Mouse (Mus musculus): ENCODE results near the gene Tctex1d2.

Tctex1d2 gene

DNA sequence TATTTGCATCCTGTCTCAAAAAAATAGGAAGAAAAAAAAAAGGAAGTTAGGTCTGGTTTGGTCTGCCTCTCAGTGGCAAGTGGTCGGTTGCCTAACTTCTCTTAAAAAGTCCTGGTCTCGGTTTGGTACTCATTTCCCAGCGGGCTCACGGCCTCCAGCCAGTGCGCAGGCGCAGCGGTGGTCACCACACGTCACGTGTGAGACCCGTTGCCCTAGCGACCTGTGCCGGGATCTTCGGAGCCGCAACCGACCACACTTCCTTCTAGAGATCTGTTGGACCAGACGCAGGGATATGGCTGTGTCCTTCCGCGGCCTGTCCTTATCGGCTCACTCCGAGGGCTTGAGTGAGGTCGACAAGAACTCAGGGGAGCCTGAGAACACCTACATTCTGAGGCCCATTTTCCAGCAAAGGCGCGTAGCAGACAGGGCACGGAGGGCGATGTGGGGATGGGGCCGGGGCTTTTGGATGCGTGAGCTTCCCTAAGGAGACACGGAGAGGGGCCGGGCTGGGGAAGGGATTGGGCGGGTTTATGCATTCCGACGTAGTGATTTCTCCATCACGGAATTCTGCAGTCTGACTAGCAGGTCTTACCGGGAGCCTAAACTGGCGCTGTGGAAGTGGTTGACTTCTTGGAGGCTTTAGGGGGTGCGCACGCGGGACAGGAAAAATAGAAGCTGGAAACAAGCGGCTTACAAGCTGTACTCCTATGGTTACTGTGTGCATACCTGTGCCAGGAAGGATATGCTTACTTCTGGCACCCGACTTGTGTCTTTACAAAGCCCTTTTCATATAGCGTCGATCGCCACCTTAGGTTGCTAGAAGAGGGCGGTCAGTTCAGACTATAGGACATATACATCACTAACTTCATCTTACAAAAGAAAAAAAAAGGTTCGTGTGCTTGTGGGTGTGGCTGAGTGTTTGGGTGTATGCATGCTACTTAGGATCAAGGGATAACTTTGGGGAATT, at the start of gene Tctex1d2:
Gene Tctex1d2 (plus strand): TSS at position 186 of the 967 bp plus-strand sequence.
- DNase-seq: peak; percentile 100

GRCm38 (mm10) chr16:32371351-32371750, 48.2 kb upstream of the Tctex1d2 start:
- peak; percentile 7 for DNase-seq

DNA sequence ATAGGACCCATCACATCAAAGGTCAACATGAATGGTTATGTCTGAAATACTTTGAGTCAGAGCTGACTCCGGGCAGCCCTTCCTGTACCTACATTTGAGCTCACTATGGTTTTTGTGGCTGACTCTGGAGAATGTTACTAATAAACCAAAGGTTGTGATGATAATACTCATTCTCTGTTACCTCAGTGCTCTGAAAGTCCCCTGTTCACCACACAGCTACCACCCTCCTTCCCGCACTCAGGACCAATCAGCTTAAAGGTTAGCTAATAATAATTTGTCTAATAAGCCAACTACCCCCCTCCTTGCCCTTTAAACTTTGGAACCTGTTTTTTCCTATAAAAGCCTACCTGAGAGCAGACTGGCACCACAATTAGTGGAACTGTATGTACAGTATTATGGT, 39.9 kb upstream of the Tctex1d2 start:
- no peak for DNase-seq

DNA sequence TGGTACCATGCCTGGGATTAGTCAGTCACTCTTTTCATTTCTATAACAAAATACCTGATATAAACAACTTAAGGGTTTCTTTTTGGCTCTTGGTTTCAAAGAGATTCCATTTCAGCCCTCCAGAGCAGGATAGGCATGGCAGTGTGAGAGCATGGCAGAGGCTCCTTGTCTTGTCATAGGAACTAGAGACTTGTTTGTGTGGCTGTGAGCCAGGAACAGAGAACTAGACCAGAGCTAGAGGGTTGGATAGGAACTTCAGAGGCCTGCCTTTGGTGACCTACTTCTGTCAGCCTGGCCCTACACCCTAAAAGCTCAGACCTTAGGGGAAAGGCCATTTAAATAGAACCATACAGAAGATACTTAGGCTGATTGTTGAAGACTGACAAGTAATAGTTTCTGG, 36.6 kb upstream of the Tctex1d2 start:
- peak; percentile 76 for DNase-seq

- DNase-seq: peak; percentile 10
Measured at GRCm38 (mm10) chr16:32384885-32385284, 34.6 kb upstream of the Tctex1d2 start.

DNA sequence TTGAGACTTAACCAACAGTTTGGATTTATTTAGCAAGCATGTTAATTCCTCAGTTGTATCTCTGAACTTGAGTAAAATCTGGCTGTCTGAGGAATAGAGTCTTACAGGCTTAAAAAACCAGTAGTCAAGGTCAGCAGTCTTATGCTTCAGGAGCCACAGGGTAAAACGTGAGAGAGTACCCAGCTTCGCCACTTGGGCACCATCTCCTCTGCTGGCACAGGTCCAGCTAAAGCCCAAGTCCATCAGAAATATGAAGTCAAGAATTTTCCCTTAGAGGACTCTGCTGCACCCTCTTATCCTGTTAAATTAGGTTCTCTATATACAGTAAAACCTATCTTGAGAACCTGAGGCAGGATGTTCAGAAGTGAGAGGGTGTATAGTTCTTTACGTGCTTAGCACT, 32.7 kb upstream of the Tctex1d2 start:
- DNase-seq: peak; percentile 30

GRCm38 (mm10) chr16:32389049-32389448, 30.5 kb upstream of the Tctex1d2 start:
- DNase-seq: no peak

- peak; percentile 61 for DNase-seq
Measured at GRCm38 (mm10) chr16:32389841-32390240, 29.7 kb upstream of the Tctex1d2 start.

GRCm38 (mm10) chr16:32390882-32391281, 28.6 kb upstream of the Tctex1d2 start:
- DNase-seq: peak; percentile 6

GRCm38 (mm10) chr16:32395679-32396540, 23.6 kb upstream of the Tctex1d2 start:
- DNase-seq: no peak

- peak; percentile 94 for DNase-seq
Measured at GRCm38 (mm10) chr16:32396541-32396835, 23.0 kb upstream of the Tctex1d2 start.

DNA sequence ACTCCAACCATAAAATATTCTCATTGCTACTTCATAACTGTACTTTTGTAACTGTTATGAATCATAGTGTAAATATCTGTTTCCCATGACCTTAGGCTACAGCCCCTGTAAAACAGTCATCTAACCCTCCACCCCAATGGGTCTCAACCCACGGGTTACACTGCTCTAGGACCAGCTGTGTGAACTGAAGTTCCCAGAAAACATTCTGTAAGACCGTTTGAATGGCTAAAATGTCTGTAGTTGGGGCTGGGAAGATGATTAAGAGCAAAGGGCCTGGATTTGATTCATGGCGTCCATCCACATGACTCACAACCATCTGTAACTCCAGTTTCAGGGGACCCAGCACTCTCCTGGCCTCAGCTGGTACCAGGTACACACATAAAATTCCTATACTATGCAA, 21.3 kb upstream of the Tctex1d2 start:
- DNase-seq: peak; percentile 62

DNA sequence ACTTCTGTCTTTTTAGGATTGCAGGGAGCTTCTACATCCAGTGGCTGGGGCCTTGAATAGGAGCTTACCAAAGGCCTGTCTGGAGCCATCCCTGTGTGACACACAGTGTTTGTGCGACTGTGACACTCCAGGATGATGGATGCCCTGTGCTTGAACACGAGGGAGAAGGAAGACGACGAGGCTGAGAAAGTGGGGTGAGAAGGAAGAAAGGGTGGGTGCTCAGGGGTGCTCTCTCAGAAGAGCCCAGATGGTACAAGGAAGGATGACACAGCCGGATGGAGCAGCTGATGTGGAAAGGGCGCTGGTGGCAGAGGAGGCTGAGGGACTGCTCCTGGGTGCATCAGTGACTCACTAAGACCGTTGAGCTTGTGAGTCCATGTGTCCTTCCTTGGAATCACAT, 19.2 kb upstream of the Tctex1d2 start, which contains the start of gene Tm4sf19:
Gene Tm4sf19 (plus strand): TSS at position 240 of the 400 bp plus-strand sequence.
- DNase-seq: peak; percentile 88

DNA sequence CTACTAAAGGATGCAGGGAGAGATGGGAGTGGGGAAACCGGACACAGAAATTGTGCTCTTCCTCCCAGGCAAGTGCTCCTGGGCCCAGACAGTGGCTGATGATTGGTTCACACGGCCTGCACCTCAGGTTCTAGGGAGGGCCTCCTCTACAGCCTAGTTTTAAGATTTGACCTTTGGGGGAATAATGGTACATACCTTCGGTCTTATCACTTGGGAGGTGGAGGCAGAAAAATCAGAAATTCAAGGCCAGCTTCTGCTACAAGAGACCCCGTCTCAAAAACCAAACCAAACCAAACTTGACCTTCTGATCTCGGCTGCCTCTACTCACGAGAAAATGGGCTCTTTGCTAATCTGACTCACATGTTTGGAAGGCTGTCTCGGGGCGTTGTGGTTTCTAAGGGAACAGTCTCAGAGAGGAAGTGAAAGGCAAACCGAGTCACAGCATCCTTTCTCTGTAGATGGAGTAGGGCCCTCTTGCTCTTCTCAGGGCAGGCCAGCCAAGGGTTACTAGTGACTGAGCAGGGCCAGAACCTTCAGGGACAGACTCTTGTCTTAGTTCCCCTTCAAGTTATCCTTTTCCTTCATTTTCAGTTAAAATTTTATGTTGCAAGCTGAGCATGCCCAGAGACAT, 18.1 kb upstream of the Tctex1d2 start:
- DNase-seq: peak; percentile 94

GRCm38 (mm10) chr16:32402818-32403217, 16.7 kb upstream of the Tctex1d2 start:
- DNase-seq: peak; percentile 89

DNA sequence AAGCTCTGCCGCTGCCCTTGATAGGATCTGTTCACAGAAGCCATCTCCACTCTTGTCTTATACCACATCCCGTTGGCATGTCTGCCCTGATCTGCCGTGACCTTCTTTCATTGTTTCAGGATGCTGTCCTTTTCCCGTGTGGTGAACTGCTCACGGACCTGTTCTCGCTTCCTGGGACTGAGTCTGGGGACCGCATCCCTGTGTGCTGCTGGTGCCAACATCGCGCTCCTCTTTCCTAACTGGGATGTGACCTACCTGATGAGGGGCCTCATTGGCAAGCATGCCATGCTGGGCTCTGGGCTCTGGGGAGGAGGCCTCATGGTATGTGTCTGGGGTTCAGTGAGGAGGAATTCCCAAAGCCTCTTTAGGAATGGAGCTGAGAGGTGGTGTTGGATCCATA, 13.8 kb upstream of the Tctex1d2 start:
- peak; percentile 74 for DNase-seq

DNA sequence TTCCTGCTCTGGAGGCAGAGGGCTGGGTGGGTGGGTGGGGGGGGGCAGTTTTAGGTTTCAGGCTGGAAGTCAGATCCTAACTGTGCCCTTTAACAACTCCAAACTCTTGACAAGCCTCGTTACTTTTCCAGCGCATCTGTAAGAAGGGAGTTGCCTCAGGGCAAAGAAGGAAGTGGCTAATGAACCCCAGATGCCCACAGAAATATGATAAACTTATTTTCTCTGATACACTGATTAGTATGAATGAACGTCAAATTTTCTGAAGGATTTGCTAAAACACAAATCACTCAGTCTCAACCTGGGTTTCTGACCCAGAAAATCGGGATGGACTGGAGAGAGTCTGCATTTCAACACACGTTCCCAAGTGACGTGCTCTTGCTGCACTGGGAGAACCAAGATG, 12.8 kb upstream of the Tctex1d2 start:
- DNase-seq: peak; percentile 28

DNA sequence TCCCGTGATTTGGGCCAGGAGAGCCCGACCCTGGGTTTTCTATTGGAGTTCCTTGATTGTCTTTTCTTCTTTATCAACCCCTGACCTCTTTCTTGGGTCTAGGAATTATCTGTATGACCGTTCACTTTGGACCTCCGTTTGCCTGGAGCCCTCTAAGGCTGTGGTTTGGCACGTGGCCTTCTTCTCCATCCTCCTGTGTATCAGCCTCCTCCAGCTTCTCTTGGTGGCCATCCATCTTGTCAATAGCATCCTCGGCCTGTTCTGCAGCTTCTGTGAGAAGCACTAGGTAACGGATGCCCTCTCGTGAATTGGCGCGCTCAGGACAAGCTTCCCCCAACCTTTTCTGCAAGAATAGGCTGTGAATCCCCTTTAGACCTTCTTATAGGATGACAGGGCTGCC, 11.8 kb upstream of the Tctex1d2 start:
- DNase-seq: peak; percentile 39

DNA sequence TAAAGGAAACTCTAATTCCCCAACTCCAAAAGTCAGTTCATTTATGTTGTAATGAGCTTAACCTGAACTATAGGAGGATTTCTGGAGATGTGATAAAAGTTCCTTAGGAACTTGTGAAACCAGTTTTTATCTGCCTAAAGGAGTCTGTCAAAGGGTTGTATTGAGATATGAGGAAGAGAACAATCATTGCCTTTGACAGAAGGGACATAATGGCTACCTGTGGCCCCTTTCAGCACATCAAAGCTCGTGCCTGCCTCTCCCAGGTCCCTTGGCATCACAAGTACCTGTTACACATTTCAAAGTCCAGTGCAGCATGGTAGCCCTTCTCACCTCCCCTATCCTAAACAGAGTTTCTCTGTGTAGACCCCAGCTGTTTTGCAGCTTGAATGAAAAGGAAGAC, 2.0 kb upstream of the Tctex1d2 start:
- no peak for DNase-seq

DNA sequence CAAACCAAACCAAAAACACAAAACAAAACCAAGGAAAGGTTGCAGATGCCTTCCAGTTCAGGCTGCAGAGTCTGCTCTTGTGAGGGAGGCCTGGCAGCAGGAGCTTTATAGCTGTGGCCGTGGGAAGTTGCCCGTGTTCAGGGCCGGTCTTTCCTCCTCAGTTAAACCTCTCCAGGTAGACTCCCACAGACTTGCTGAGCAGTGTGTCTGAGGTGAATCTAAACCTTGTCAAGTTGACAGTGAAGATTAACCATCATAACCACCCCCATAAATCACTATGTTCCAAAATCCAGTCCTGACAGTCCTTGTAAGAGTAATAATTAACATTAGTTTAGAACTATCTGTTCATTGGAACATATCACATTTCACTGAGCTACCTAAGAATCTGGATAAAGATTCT, 8.0 kb downstream of the Tctex1d2 start:
- no peak for DNase-seq

DNA sequence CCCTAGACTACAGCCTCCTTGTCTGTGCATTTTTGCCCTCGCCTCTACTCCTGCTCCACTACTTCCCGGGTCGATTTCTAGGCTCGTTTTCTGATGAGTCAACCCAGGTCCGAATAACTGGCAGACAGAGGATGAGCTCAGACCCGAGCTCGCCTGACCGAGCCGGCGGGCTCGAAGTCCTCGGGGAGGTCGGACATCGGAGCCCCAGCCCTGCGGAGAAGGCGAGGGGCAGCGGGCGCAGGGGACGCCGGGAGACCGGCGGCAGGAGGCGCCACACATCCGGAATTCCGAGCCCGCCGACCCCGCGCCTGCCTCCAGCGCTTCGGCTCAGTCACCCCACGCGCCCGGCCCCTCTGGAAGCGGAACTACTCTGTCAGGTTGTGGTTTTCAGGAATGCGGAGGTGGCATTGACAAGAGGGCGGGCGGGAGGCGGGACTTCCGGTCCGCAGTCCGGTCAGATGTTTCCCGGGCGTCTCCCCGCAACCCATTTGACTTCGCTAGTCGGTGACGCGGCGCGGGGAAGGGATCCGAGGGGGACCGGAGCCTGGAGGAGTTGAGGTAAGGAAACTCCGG, 11.1 kb downstream of the Tctex1d2 start, which contains the start of gene Pcyt1a:
Gene Pcyt1a (plus strand): TSS at position 448 of the 573 bp plus-strand sequence.
- peak; percentile 100 for DNase-seq

DNA sequence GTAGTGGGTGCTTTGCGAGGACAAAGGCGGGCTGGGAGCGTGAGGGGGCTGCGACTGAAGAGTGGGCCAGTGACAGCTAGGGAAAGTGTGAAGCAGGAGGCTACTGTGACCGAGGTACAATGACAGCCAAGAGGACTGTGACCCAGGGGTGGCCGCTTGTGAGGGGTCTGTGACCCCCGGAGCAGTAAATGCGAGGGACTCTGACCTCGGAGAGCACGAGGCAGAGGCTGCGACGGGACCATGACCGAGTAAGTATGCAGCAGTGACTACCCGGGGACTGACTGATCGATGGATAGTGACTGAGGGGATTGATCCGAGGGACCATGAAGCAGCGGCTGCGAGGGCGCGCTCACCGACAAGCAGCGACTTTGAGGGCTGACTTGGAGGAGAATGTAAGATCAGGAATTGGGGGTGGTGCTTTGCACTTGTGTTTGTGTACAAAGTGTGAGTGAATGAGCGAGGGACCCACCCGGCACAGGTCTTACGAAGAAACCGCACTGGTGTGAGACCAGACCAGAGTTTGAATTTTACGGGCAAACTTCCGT, 11.6 kb downstream of the Tctex1d2 start:
- DNase-seq: no peak
